Mouse (Mus musculus) gastrocnemius, adult 8-10 months (tissue): ENCODE data around the gene Plcb4. TPM values are rescaled to one million over a fixed set of nuclear protein-coding genes. Genes with fewer than 3 reads are reported as not detected.
"Not testable (repeated sequence)": the region's sequence is repeated elsewhere in the genome, so short reads cannot be mapped to it uniquely, and the experiment has no call there.

Experiments used
- DNase-seq, 2 experiments: peaks; one replicate each; pipeline ENCODE4 v3.0.0; 2022; ENCODE audit warnings: low spot score in 2 of 2
- total RNA-seq, 4 experiments: library from RNA; stranded (reverse); gene quantifications; 2 replicates each; pipeline ENCODE4 v1.2.4; 2022

Gene Plcb4
- total RNA-seq, 4 experiments from 2014 or later: 12.7 to 18.0 (median 15.4) TPM

DNA sequence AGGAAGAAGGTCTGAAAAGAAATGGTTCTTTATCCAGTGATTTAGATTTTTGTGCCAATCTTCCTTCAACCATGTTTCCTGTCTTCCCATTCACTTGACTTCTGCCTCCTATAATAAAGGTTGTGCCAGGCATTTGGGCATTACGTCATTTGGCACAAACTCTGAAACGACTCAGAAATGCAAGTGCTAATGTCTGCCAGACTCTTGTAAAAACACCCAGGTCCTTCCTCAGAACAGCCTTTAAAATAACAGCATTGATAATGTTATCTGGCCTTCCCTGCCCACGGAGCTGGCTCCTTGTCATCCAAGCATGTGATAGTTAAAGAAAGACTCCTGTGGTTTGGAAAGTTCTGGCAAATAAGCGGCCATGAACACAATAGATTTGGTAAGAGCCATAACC, 229.4 kb downstream of the Plcb4 start:
- no peak for DNase-seq

DNA sequence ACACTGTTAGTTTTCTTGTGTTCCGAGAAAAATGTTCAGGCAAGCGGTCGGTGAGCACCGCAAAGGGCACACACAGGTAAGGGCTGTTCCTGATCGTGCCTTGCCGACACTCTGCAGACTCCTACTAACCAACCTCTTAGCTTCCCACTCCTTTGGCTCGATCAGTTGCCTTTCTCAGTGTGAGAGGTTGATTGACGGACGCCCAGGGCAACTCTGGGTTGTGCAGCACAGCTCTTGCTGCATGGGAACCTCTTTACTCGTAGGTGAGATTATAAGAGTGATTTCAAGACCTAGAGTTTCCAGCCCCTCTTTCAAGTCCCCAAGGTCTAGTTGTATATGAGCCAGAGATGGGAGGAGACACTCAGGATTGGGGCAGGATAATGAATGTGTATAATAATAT, 230.0 kb downstream of the Plcb4 start:
- DNase-seq: no peak

DNA sequence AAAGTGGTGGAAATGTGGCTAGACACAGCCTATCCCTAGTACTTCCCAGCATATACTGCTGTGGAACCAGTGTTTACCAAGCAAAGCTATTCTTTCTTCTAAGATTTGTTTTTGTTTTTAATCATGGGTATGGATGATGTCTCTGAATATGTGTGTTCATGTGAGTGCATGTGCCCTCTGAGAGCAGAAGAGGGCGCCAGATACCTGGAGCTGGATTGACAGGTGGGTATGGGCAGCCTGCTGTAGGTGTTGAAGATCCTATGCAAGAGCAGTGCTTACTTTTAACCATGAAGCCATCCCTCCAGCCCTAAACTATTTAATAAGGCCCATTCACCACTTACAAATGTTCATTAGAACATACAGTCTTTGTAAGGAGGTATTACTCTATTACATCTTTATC, 231.3 kb downstream of the Plcb4 start:
- no peak for DNase-seq

DNA sequence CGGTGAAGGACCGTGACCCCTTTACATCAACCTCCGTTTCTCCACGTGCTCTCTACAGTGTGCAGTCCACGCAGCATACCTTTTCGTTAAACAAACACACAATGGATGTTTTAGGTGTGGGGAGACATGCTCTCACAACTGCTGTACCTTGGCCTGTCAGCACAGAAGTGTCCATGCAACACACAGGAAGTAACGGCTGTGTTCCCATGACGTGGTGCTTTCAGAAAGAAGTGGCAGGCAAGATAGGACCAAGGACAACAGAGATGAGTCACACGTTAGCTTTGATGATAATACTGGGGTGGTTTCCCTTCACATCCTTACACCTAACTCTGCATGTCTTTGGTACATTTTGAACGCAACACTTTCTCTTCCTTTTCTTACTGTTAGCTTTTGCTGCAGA, 232.3 kb downstream of the Plcb4 start:
- no peak for DNase-seq

DNA sequence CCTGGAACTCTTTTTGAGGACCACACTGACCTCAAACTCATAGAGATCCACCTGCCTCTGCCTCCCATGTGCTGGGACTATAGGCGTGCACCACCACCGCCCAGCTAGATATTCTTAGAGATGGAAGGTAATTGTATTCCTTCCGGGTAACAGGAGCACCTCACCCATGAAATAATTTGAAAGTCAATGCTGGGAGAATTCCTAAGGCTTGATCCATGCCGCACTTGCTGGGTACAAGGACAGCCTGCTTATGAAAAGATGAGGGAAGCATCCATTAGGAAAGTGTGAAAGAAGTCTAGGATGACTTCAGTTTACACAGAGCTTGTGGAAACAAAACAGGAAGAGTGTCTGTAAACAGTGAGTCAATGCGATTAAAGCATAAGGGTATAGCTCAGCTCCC, 232.9 kb downstream of the Plcb4 start:
- no peak for DNase-seq

DNA sequence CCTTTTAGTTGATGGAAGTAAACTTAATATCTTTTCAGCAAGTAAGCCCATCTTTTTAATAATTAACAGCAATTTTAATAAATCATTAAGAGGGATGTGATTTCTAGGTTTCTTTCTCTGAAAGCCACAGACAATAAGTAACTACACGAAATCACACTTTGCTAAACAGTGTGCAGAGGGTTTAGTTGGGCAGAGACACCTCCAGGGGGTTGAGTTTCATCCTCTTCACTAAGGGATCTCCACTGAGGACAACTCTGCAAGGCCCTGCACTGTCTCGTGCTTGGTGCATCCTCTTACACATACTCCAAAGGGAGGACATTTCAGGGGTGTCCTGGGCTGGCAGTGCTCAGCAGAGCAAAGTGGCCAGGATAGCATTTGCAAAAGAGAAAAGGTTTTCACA, 235.8 kb downstream of the Plcb4 start:
- no peak for DNase-seq

DNA sequence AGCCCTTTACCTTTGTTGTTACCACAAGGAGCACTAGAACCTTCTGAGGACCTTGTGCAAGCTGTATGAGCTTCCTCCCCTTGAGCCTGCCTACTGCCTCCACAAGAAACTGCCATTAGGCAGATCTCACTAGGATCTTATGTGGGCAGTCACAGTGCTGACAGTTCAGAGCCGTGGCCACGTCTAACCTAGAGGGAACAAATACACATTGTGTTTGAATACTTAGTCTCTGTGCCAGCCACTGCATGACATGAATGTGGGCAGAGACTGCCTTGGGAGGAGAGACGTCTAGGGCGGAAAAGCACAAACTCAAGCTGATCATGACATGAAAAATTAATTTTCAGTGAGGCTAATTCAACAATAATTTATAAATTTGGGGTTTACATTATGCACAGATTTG, 239.2 kb downstream of the Plcb4 start:
- DNase-seq: no peak

DNA sequence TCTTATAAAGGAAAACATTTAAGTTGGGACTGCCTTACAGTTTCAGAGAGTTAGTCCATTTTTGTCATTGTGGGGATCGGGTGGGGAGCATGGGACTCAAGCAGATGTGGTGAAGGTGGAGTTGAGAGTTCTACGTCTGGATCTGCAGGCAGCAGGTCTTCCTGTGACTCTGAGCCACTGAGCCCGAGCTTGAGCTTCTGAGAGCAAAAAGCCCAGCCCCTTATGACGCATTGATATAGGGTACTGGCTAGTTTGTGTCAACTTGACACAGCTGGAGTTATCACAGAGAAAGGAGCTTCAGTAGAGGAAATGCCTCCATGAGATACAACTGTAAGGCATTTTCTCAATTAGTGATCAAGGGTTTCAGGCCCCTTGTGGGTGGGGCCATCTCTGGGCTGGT, 241.1 kb downstream of the Plcb4 start:
- not testable (repeated sequence) for DNase-seq

DNA sequence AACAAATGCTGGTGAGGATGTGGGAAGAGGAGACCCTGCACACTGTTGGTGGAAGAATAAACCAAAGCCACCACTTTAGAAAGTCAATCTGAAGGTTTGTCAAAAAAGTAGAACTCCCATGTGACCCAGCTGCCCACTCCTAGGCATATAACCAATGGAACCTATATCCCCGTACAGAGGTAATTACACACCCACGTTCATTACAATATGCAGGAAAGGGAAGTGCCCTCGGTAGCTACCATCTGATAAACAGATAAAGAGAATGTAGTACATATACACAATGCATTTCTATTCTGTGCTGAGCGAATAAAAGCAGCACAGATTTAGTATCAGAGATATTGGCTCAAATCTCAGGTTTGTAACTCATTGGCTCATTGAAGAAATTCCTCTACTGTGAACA, 242.2 kb downstream of the Plcb4 start:
- DNase-seq: no peak

DNA sequence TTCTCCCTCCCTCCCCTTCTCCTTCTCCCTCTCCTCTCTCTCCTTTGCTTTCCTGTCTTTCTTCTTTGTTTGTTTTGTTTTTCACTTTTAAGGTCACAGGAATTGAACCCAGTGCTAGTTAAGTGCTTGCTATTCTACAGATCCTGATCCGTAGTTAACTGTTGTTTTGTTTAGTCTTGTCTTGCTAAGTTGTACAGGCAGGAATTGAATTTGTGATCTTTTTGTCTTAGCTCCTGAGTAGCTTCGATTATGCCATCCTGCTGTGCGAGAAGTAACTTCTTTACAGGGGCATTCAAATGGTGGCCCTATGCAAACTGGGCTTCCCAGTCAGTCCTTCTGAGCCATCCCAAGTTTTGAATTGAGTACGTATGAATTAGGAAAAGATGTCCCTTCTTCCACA, 245.5 kb downstream of the Plcb4 start:
- DNase-seq: no peak

DNA sequence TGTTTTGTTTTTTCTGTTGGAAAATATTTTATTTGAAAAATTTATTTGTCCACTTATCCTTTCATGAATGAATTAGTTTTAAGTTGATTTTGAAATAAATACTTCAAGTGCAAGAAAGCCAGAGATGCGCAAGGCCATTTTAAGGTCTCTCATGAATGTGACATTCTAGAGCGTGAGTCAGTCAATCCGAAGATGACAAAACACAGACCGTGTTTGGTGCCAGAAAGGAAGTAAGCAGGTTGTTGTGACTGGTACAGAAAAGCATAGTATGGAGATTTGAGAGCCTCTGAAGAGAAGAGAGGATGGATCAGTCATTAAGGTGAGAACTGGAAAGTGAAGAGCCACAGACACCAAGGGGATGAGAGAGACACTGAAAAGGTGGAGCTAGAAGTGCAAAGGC, 246.0 kb downstream of the Plcb4 start:
- no peak for DNase-seq

DNA sequence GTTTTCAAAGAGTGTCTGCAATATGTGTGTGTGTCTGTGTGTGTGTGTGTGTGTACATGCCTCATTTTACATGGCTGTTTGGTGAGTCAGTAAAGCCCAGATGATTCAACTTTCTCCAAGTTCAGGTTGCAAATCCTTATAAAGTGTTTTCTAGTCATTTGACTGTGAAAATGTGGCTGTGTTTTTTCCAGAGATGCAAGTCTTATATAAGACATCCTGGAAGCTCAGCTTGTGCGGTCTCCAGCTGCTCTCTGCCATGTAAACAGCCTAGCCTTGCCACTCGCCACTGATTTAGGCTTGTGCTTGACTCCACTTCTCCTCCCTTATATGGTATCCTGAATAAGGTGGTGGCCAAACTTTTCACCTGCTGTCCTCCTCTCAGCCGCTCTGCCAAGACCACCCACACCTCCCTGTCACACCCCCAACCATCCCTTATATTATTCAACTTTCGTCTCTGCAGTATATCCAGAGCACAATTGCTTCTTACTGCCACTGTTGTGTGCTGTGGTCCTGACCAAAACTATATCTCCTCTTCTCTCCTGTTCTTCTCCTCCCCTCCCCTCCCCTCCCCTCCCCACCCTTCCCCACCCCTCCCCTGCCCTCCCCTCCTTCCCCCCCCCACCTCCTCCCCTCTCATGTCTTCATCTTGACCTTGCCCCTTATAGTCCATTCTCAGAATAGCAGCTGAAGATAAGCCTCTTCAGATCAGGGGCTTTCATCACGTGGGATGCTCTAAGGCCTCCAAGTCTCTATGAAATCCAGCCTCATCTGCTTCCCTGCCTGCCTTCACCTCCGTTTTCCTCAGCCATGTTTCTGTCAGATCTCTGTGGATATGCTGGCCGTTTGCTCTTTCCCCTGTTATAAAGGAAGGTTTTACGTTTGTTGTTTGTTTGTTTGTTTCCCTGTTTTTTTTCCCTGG, 255.8 kb downstream of the Plcb4 start:
- DNase-seq: no peak

DNA sequence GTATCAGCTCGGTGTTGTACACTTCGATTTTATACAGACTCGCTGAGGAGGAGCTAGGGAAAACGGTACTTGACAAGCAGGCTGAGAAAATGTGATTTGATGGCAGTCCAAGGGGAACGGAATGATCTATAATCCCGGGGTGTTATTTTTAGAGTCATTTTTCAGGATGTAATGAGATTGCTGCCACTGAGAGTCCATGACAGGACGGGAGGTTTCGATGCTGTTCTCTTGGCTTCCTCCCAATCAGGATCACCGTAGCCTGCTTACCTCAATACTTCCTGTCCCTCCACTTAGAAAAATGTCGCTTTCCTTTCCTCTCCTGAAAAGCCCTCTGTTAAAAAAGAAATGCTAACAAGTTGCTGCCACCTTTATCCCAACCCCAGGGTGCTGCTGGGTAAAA, 257.1 kb downstream of the Plcb4 start:
- DNase-seq: no peak

DNA sequence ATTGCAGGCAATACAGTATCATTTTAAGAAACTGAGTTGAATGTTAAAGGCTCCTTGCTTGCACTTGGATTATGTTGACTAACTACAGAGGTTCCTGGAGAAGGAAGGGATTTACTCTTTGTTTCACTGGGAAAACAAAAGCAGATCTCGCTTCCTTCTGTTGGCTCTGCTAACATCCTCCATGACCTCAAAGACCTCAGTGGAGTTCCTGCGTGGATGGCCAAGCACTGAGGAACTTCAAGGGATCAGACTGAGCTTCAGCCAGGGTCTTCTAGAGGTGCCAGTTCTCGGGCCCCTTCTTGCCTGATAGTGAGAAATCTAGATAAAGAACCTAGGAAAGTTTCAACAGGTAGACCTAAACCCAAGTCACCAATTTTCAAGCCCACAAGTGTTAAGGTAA, 258.2 kb downstream of the Plcb4 start:
- no peak for DNase-seq

DNA sequence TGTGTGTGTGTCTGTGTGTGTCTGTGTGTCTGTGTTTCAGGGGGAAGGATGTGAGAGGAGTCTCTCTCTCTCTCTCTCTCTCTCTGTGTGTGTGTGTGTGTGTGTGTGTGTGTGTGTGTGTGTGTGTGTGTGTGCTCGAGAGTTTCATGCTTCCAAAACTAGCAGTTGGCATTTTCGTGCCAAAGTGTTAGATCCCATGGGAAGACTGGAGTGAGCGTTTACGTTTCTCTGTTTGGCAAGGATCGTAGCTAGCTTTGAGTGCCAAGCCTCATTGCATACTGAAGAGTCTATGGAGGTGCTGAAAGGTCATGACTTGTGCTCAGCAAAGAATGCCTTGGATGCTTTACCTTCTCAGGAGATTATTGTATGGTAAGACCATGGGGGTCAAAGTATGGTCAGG, 259.3 kb downstream of the Plcb4 start:
- DNase-seq: no peak

DNA sequence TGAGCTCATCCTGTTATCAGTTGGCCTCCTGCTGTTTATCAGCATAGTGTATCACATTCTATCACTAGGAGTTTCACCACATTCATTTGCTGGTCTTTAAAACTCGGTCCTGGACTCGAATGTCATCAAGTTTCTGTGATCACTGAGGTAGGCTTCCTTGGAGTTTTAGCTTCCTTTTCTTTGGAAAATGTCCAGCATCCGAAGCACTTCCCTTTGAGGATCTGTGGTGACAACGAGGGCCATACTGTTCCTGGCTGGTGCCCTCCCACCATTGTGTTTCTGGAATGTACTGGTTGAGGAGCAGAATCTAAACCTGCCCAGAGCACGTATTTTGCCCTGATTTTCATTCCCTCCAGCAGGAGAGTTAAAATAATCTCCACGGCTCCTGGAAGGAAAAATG, 260.8 kb downstream of the Plcb4 start:
- no peak for DNase-seq

DNA sequence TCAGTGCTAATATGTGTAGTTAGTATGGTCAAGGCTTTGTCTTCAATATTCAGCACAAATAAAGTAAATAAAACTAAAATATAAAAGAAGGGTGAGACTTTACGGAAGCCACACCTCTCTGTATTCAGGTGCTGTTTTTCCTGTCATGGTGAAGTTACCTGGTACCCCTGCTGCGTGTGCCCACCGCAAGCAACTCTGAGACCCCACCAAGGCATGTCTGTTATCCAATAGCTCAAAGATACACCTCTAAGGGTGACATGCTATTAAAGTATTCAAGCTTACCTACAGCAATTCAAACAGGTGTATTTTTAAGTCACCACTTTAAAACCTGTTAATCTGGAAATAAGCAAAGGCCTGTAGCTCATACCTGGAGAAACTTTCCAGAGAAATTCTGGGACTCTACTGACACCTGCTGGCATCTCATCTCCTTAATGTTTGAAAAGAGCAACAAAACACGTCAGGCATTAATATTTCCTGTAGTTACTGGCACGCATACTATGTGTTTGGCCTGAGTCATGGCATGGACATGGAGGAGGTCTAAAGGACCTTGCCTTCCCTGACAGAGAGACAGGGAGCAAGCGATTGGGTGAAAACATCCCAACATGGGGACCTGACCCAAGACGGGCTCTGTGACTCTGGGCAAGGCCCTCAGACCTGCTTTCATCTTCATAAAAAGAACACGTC, 268.0 kb downstream of the Plcb4 start:
- DNase-seq: peak in 1 of 2 experiments; percentile 17

DNA sequence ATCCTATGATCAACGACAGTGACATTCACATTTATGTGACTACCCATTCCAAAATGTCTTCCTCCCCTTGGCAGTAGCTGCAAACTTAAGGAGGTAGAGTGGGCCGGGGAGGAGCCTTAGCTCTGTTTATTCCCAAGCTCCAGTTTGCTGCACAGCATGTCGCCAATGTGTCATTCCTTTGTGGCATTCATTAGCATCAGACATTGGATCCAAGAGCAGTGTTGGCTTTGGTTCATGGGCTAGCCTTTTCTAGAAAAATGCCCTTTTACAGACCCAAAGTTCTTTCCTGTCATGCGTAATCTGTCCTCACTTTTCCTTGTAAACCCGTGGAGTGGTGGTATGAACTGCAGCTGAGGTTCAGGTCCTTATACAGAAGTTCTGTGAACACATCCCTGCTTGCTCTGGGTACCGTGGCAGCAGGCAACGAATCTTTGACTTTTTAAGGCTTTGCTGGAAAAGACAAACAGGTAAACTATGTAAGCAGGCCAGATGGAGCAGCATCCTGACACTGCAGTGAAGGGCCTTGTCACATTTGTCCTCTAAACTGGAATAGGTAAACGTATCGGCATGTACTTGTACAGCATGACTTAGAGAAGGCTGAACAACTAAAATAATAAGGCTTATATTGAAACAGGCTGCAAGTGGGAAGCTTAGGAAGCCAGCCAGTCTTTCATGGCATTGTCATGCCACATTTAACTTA, 270.4 kb downstream of the Plcb4 start:
- DNase-seq: no peak

DNA sequence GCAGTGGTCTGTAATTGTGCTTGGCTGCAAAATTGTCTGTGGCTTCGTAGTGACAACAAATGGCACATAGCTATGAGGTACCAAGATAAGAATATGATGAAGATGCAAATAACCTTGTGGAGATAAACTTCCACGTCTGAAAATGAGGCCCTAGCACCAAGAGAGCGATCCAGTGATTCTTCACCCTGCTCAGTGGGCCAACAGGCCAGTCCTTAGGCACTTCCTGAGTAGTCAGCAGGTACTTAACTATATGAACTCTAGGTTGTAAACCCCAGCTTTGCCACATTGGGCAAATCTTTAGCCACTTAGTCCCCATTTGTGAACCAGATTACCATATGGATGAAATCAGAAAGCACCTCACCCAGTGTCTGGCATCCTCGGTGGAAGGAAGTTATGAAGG, 271.9 kb downstream of the Plcb4 start:
- no peak for DNase-seq

DNA sequence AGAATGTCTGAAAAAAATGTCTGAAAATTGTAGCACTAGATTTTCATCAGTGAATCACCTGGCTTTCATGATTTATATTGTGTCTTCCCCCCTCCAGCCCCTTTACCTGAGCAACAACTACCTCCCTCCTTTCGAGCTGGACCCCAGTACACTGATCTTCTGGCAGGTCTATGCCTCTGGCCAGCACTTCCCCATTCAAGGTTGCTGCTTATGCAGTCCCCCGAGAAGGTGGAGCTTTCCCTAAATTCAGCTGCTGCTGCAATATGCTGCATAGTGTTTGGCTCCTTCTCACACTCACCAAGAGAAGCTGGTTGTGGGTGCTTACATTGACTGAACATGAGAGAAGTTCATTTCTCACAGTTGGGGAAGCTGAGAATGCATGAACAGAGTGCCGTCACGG, 273.8 kb downstream of the Plcb4 start:
- DNase-seq: no peak

DNA sequence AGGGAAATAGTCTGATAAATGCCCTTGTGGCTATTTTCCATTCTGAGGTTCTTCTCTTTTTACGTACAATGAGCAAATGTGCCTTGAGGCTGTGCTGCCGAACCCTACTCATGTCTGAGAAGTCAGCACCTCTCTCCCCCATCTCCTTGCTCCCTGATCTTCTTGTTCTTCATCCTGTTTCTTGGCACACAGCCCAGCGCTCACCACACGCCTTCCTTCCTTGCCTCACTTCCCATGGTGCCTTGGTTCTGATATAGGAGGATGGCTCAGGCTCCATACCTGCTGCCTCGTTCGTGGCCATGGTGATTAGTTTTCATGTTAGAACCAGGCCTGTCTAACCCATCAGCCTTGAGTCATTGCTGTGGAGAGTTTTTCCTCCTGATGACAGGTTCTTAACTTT, 277.6 kb downstream of the Plcb4 start:
- DNase-seq: no peak

DNA sequence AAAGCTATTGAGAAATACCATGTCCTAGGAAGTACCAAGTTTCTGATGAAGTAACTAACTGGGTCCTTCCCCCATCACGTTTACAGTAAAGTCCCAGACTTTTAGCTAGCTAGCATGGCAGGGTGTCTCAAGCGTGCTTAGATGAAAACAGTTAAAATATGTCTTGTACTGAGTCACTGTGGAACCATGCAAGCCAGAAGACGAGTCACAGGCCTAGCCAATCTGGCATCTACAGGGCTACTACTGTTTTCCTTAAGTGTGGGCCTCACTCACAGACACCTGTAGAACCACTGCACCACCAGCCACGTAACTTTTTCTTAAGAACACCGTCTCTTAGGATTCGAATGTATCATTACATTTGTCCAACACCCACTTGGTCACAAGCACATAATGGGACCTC, 278.8 kb downstream of the Plcb4 start:
- no peak for DNase-seq
